Mouse (Mus musculus) erythroblast, embryonic 14.5 days (primary cell): ENCODE measurements around the gene Ppp4r1.

Source experiments
- GATA1 ChIP-seq: IDR thresholded peaks from 2 replicates; pipeline ENCODE4 v1.6.1; 2012; ENCODE audit warnings: low read length, inconsistent platforms, mixed read lengths
- TAL1 ChIP-seq: IDR thresholded peaks from 3 replicates; pipeline ENCODE4 v1.6.1; 2012; ENCODE audit warnings: low read length, inconsistent platforms, mixed read lengths

GRCm38 (mm10) chr17:65750301-65750700, 32.1 kb upstream of the Ppp4r1 start:
- TF ChIP-seq GATA1 (no peak), TAL1 (no peak)
